Mouse (Mus musculus) embryonic fibroblast, embryonic 13.5 days (primary cell): ENCODE data around the gene Eif4g2. TPM values are rescaled to one million over a fixed set of nuclear protein-coding genes. Genes with fewer than 3 reads are reported as not detected.
A peak's percentile ranks its signal among the peaks of the same experiment; 100 is the strongest.

Source experiments
- H3K27ac ChIP-seq: 2 replicates; pipeline ENCODE4 v1.5.1; 2012; ENCODE audit warnings: low read length, control low read depth, inconsistent platforms; ENCODE audit not compliant: insufficient read depth
- H3K4me1 ChIP-seq: 2 replicates; pipeline ENCODE4 v1.6.1; 2011; ENCODE audit warnings: low read length; ENCODE audit not compliant: control insufficient read depth, insufficient read depth
- H3K4me3 ChIP-seq: 2 replicates; pipeline ENCODE4 v1.5.1; 2011; ENCODE audit warnings: mild to moderate bottlenecking, control low read depth, low read length; ENCODE audit not compliant: insufficient read depth
- CTCF ChIP-seq: IDR thresholded peaks from 2 replicates; pipeline ENCODE4 v1.5.1; 2011; ENCODE audit warnings: mild to moderate bottlenecking, control low read depth, low read length, moderate library complexity, borderline replicate concordance; ENCODE audit not compliant: insufficient read depth
- POLR2A ChIP-seq: IDR thresholded peaks from 2 replicates; pipeline ENCODE4 v1.6.1; 2011; ENCODE audit warnings: low read depth, mild to moderate bottlenecking, control low read depth, low read length, moderate library complexity
- polyA plus RNA-seq: library from polyadenylated mRNA; stranded (reverse); fragments of >200 nt; gene quantifications from 2 replicates; pipeline ENCODE4 v1.2.4, GENCODE M21; 2011; ENCODE audit warnings: low read depth; ENCODE audit not compliant: missing spikeins, insufficient read length

The Eif4g2 gene
- polyA plus RNA-seq, 1 experiment = 1,778 TPM

DNA sequence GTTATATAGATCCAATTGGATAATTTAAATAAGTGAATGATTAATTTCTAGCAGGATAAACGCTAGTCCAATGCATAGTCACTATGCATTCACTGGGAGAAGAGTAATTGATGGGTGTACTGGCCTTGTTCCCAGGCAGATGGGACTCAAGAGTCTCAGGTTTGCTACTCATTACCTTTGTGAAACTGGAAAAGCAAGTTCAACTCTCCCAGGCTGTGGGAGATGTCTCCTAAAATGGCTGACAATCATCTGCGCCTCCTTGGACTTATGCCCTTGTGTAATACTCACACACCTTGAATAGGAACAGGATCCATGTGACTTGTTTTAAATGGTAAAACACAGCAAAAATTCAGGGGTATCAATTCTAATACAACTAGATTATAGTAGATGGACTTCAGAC, 26.3 kb upstream of the Eif4g2 start:
- no peak for TF ChIP-seq CTCF
- no peak for TF ChIP-seq POLR2A
- H3K4me1 ChIP-seq = no peaks in the 10 kb centered on the region
- H3K27ac ChIP-seq = no peak overlapping the region
- no peak overlapping the region for H3K4me3 ChIP-seq

DNA sequence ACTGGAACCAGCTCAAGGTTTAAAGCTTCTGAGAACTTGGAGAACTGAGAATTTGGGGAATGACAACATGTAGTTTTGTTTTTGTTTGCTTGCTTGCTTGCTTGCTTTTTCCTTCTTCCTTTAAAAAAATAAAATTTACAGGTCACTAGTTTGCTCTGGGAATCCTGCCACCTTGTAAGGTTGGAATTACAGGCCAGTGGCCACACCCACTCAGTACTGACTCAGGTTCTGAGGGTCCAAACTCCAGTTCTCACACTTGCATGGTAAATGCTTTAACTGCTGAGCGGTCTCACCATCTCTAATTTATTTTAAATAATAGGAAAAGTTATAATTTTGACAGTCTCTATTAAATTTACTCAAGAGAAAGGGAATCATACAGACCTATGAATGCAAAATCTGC, 15.4 kb upstream of the Eif4g2 start:
- no peaks in the 10 kb centered on the region for H3K4me1 ChIP-seq
- no peak overlapping the region for H3K4me3 ChIP-seq
- no peak overlapping the region for H3K27ac ChIP-seq
- TF ChIP-seq CTCF (no peak), POLR2A (no peak)

DNA sequence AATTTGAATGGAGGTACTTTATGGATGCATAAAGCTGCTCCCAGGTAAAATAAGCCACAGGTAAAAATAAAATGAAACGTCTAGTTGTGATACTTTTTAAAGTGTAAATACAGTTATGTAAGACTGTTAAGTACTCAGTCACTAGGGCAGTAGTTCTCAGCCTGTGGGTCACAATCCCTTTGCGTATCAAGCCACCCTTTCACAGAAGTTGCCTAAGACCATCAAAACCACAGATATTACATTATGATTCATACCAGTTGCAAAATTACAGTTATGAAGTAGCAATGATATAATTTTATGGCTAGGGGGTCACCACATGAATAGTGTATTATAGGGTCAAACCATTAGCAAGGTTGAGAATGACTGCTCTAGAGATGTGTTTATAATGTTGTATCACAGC, 12.3 kb upstream of the Eif4g2 start:
- no peak overlapping the region for H3K27ac ChIP-seq
- no peaks in the 10 kb centered on the region for H3K4me1 ChIP-seq
- TF ChIP-seq POLR2A (no peak), CTCF (no peak)
- no peak overlapping the region for H3K4me3 ChIP-seq

DNA sequence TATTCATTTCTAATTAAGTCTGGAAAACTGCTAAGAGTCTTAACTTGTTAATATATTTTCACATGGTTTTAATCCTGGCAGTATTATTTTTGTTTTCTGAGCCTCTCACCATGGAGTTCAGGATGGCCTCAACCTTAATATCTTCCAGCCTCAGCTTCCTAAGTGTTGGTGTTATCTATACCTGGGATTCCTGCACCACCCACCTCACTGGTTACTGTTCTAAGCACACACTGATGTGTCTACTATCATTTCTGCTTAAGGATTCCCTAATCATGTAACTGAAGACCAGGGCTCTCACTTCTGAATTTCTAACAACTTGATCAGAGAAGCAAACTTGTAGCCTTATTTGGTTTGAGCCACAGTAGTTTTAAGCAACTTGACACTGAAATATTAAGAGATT, 2.3 kb upstream of the Eif4g2 start:
- no peak for TF ChIP-seq CTCF
- no peak for TF ChIP-seq POLR2A
- no peaks in the 10 kb centered on the region for H3K4me1 ChIP-seq
- H3K4me3 ChIP-seq = no peak overlapping the region
- H3K27ac ChIP-seq = no peak overlapping the region

DNA sequence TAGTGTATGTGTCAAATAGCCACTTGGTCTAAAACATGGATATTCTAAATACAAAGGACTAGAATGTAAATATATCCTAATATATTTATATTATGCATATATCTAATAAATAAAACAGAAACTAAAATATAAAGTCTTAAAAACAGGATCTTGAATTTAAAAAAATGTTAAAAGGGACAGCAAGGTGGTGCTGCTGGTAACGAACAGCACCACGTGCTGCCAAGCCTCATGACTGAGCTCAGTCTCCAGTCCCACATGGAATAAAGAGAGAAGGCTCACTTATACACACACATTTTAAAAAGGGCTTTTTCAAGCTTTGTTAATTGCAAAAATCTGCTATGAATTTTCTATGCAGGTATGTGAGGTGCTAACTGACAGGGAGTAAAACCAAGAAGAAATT, 1.6 kb upstream of the Eif4g2 start:
- Histone ChIP-seq H3K27ac (no peak overlapping the region), H3K4me3 (no peak overlapping the region), H3K4me1 (no peaks in the 10 kb centered on the region)
- TF ChIP-seq CTCF (no peak), POLR2A (no peak)

DNA sequence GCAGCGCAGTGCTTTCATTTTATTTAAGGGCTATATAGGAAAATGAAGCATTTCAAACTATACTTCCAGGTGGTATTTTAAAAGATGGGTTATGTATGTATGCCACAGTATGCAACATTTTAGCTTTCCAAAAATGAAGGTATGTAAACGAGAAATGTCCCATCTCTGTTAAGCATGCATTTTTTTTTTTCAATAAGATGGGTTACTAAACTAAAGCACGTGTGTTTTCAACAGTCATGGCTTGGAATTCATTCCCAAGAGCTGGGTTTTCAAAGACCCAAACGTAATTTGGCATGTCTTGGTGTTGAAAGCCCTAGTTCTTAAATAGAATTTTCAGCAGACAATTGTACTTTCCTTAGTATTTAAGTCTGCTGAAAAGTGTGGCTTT, 897 bp upstream of the Eif4g2 start:
- peak overlapping the region; percentile 87 for H3K27ac ChIP-seq

DNA sequence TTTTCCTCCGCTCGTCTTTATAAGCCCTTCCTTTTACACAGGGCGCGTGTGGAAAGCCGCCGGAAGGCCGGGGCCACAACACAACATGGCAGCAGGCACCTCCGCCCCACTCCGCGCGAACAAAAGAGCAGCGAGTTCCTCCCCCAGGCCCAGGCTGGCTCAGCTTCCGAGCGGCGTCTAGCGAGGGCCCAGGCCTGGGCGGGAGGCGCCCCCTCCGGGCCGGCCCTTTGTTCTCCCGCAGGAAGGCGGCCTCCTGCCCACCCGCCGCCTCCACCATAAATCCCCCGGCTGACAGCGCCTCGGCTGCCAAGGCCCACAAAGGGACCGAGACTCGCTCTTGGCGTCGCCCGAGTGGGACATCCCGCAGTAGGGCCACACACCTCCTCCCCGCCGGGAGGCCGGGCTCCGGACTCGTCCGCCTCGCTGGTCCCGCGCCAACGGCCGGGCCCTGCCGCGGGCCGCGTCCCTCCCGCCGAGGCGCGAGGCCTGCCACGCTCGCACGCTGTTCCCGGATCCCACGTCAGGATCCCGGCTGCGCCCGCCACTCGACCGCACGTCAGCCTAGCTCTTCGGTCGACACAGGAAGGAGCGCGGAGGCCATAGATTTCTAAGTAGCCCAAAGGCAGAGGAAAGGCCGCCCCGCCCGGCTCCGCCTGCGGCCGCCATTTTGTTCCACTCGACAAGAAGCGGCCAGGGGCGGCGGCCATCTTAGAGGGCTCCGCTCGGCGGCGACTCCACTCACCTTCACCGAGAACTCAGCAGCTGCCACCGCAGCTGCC, 598 bp downstream of the Eif4g2 start:
- peak overlapping the region; percentile 99 for H3K27ac ChIP-seq
- TF ChIP-seq POLR2A = no peak; the same call in 1 of the 2 replicates
- TF ChIP-seq CTCF = no peak
- H3K4me3 ChIP-seq = peak overlapping the region; percentile 94
- H3K4me1 ChIP-seq = no peaks in the 10 kb centered on the region

More for the DNA sequence above, 897 bp upstream of the Eif4g2 start:
- H3K4me1 ChIP-seq = no peaks in the 10 kb centered on the region
- TF ChIP-seq POLR2A (no peak), CTCF (no peak)
- peak overlapping the region; percentile 71 for H3K4me3 ChIP-seq

DNA sequence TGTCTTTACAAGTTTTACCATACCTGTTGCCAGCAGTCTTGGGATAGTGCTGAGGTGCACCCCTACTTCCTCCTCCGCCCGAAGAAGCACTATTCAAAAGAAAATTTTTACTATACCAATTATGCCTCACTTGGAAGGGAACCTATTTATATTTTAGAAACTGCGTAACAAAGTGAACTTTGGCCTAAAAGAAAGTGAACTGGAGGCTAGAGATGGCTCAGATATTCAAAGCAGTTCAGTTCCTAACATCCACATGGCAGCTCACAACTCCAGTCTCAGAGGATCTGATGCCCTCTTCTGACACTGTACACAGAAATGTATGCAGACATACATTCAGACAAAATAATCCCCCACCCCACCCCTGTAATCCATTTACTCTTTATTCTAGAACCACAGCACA, 2.0 kb downstream of the Eif4g2 start:
- TF ChIP-seq POLR2A = no peak
- TF ChIP-seq CTCF = no peak
- no peak overlapping the region for H3K27ac ChIP-seq
- peak overlapping the region; percentile 94 for H3K4me3 ChIP-seq
- no peaks in the 10 kb centered on the region for H3K4me1 ChIP-seq

DNA sequence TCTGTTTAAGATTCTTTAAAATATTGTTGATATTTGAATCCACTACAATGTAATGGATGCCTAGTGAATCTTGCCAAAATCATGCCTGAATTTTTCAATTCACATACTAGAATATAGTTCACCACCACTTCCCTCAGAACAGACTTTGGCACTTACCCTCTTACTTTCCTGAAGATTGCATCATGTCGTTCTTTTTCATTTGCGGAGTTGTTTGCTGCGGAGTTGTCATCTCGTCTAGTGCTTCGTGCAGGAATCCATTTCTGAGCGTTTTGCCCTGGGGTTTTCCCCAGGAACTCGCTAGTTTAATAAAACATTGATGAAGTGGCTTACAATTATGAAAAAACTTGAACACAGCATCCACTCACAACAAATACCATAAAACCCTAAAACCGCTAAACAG, 2.8 kb downstream of the Eif4g2 start:
- Histone ChIP-seq H3K27ac (no peak overlapping the region), H3K4me1 (no peaks in the 10 kb centered on the region), H3K4me3 (peak overlapping the region; percentile 23)
- no peak for TF ChIP-seq CTCF
- TF ChIP-seq POLR2A = no peak

DNA sequence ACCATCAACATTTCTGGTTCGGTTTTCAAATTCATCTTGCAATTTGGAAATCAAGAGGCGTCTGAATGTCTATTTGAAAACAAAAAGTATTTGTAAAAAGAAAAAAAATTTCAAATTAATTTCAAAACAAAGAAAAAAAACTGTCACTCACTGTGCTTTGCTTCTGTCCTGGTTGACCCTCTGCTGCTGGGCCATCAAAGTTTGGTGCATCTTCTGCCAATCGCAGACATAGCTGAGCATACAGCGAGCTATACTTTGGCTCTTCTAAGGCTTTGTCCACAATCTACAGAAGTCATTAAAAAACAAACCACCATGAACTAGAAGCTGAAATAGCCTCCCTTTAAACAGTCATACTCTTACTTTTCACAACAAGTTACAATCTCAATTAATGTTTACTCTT, 4.6 kb downstream of the Eif4g2 start:
- no peak for TF ChIP-seq CTCF
- TF ChIP-seq POLR2A = no peak
- H3K4me3 ChIP-seq = no peak overlapping the region

DNA sequence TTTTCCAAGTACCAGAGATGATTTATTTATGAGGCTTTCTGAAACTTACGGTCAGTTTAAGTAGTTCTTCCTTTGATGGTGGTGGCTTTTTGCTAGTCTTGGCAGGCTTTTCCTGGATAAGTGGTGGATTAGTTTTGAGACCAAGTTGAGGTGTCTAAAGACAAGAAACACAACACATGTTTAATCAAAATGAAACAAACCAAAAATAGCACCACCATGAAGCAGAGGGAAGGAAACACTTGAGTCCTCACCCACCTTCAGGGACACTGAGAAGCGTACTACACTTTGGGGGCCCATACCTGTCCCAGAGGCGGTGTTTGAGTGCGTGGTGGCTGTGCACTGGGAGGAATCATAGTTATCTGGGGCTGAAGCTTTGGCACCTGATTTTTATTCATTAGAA, 7.5 kb downstream of the Eif4g2 start:
- no peaks in the 10 kb centered on the region for H3K4me1 ChIP-seq
- no peak overlapping the region for H3K4me3 ChIP-seq
- no peak for TF ChIP-seq CTCF
- TF ChIP-seq POLR2A = no peak
- H3K27ac ChIP-seq = no peak overlapping the region

More for the DNA sequence above, 4.6 kb downstream of the Eif4g2 start:
- no peak overlapping the region for H3K27ac ChIP-seq
- no peaks in the 10 kb centered on the region for H3K4me1 ChIP-seq
